Mouse (Mus musculus) left cerebral cortex, adult 2 months (tissue): Measurements from ENCODE around the gene Zfp991. TPM values are rescaled to one million over a fixed set of nuclear protein-coding genes. Genes with fewer than 3 reads are reported as not detected.
"Not testable (repeated sequence)": the region's sequence is repeated elsewhere in the genome, so short reads cannot be mapped to it uniquely, and the experiment has no call there.

Experiments used
- DNase-seq, 2 experiments: peaks; one replicate each; pipeline ENCODE4 v3.0.0; 2021 to 2022; ENCODE audit warnings: low spot score in 2 of 2, mixed read lengths in 1 of 2; ENCODE audit errors: extremely low spot score in 1 of 2
- H3K27ac ChIP-seq: fragments of 200-600 bp; 2 replicates; pipeline ENCODE4 v1.8.1; 2022
- H3K4me3 ChIP-seq: fragments of 200-600 bp; 2 replicates; pipeline ENCODE4 v1.8.1; 2022
- CTCF ChIP-seq: fragments of 200-600 bp; IDR thresholded peaks from 2 replicates; pipeline ENCODE4 v1.8.1; 2022; ENCODE audit warnings: antibody characterized with exemption, mild to moderate bottlenecking, moderate library complexity
- intact Hi-C: fragments of 180-260 bp; cut with DNase I; formaldehyde crosslinking; loops from one replicate; pipeline ENCODE4 v1.15.1; 2025
- long read RNA-seq, 2 experiments: library from polyadenylated mRNA; stranded (forward); transcript quantifications; one replicate each; pipeline ENCODE4 v2.0.0; 2021; ENCODE audit warnings: borderline mapping rate in 2 of 2
- total RNA-seq, 2 experiments: library from RNA; stranded (reverse); gene quantifications; 2 replicates each; pipeline ENCODE4 v1.2.3; 2021

Zfp991 gene
- 1 to 10 TPM; 7.8 to 8.2 TPM for total RNA-seq
- long read RNA-seq, experiment 1, partial matches to known transcripts, result 0 of 2 reads
- long read RNA-seq, experiment 1, other reads (novel, unspliced or antisense), result 1 of 2 reads
- long read RNA-seq, experiment 2, partial matches to known transcripts, result 0 of 2 reads
- long read RNA-seq, experiment 2, other reads (novel, unspliced or antisense), result 2 of 2 reads

DNA sequence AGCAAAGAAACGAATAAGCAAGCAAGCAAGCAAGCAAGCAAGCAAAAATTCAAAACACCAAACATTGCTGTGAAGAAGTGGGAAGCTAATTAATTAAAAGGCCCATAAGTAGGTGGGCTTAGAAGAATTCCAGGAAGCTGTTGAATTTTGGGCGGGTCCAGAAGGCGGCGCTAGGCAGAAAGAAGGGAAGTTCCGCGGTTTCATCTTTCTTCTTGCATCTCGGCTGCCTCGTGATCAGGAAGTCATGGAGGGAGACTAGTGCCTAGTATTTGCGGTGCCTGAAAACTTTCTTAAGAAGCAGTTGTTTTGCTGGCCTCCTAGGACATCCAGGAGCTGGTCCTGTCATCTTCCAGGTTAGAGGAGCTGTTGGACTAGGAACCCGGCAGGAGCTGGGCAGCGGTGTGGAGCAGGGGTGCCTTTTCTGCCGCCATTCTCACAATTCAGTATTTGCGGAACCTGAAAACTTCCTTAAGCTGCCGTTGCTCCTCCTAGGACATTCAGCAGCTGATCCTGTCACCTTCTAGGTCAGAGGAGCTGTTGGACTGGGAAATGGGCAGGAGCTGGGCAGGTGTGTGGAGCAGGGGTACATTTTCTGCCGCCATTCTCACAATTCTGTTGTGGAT lies at the start of gene Zfp991:
TSS of gene Zfp991 (plus strand) at position 202 of the 623 bp plus-strand sequence.
- H3K27ac ChIP-seq, intact Hi-C loops, DNase-seq: not testable (repeated sequence)
- 0 out of 2 replicates have a peak within 1 kb of the TSS, but pooled peaks have one; percentile 21 for H3K4me3 ChIP-seq

DNA sequence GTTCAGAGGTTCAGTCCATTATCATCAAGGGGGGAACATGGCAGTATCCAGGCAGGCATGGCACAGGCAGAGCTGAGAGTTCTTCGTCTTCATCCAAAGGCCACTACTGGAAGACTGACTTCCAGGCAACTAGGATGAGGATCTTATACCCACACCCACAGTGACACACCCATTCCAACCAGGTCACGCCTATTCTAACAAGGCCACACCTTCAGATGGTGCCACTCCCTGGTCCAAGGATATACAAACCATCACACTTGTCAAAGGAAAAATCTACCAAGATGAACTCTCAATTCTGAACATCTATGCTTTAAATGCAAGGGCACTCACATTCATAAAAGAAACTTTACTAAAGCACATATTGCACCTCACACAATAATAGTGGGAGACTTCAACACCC lies 36.2 kb upstream of the Zfp991 start:
- DNase-seq, H3K27ac ChIP-seq, H3K4me3 ChIP-seq, intact Hi-C loops: not testable (repeated sequence)

DNA sequence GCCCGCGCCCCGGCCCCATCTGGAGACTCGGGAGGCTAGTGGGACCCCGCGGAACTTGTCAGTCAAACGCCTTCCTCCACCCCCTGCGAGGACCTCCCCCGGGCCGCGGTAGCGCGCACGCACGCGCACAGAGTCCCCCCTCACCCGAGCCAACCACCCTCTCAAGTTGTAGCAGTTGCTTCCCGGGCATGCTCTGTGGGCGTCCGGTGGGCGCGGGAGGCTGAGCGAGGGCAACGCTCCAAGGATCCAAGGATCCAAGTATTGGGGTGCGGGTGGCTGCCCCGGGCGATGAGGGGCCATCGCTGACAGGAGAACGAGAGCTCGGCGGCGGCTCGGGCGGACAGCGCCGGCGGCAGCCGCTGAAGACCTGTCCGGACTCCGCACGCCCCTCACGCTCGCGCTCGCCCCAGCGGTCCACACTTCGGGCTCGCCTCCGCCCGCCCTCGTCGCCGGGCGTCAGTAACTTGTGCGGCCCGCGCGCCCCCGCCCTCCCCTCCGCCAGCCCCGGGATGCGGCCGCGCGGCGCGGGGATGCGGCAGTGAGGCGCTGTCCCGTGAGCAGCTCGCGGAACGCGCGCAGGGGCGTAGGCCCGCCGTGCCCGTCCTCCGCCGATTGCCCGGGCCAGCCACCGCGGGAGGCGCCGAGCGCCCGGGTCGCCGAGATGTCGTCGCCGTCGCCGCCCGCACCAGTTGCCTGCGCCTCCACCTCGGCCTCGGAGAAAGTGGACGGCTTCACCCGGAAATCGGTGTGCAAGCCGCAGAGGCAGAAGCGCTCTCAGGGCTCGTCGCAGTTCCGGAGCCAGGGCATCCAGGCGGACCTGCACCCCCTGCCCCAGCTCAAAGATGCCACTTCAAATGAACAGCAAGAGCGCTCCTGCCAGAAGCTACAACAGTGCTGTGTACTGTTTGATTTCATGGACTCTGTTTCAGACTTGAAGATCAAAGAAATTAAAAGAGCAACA lies 29.9 kb upstream of the Zfp991 start:
- intact Hi-C loops, result not testable (repeated sequence)

DNA sequence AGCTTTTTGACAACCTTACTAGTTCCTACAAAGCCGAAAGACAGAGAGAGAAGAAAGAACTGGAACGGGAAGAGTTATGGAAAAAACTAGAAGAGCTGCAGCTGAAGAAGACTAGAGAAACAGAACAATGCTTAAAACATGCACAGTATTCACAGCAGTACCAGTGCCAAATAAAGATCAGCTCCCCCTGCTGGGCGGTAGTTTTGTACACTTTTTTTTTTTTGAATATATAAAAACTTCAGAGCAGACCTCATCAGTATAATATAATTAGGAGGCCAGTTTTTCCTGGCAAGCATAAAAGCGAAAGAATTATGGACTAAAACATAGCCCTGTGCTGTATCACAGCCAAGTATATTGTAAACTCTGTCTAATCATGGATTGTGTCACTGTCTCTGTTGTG lies 28.0 kb upstream of the Zfp991 start:
- H3K27ac ChIP-seq, H3K4me3 ChIP-seq, intact Hi-C loops, DNase-seq: not testable (repeated sequence)
- peak; percentile 24 for TF ChIP-seq CTCF

More for the DNA sequence above, 29.9 kb upstream of the Zfp991 start:
- DNase-seq, result peak in 1 of 2 experiments; percentile 16
- peak overlapping the region; percentile 36 for H3K4me3 ChIP-seq
- not testable (repeated sequence) for H3K27ac ChIP-seq

DNA sequence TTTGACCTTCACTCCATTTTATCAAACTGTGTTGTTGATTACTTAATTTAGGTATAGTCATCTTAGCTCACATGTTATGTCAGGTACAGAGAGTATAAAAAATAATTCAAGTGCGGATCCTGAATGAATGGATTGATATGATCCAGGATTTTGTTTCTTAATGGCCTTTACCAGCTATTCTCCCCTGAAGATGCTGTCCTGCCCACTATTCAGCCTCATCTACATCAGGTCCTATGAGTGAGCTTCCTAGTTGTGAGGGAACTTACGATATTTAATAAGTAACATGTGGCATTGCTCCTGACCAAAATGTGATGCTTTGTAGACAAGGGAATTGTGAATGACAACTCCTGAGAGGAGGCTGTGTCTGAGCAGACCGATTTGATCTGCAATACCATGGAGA lies 14.0 kb upstream of the Zfp991 start:
- DNase-seq, H3K27ac ChIP-seq, intact Hi-C loops, H3K4me3 ChIP-seq: not testable (repeated sequence)

DNA sequence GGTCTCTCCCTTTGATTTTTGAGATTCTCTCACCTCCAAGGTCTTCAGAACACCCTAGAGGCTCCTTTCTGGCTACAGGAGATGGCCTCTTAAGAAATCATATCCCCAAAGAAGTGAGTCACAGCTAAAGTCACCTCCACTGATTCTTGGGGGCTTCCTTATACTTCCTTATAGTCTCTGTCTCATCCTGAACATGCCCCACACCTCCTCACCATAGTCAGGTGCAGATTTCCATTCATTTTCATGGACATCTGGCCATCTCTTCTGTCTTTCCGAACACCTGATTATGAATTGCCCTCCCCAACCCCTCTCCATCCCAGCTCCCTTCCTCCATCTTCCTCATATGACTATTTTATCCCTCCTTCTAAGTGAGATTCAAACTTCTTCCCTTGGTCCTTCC lies 9.6 kb upstream of the Zfp991 start:
- intact Hi-C loops, result loop anchor here (5.0 kb wide), 1 partner anchor 310 kb away; no protein-coding TSS in a partner anchor
- not testable (repeated sequence) for H3K27ac ChIP-seq, DNase-seq, H3K4me3 ChIP-seq

DNA sequence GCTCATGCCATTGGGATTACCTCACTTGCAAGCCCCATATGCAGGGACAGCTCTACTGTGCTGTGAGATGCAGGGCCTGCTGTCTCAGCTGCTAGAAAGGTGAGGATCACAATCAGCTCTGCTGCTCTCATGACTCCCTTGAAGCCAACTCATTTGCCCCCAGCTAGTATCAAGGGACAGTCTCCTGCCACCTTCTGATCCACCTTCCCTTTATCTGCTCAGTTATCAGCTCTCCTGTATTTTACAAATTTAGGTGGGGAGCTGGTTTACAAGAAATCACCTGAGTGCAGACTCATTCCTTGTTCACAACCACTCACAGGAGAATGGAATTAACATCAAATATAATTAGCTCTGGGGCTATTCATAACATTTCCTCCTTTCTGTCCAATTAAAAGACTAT lies 8.0 kb upstream of the Zfp991 start:
- not testable (repeated sequence) for DNase-seq, H3K27ac ChIP-seq, H3K4me3 ChIP-seq
- intact Hi-C loops, result loop anchor here (5.0 kb wide), 1 partner anchor 309 kb away; no protein-coding TSS in a partner anchor

DNA sequence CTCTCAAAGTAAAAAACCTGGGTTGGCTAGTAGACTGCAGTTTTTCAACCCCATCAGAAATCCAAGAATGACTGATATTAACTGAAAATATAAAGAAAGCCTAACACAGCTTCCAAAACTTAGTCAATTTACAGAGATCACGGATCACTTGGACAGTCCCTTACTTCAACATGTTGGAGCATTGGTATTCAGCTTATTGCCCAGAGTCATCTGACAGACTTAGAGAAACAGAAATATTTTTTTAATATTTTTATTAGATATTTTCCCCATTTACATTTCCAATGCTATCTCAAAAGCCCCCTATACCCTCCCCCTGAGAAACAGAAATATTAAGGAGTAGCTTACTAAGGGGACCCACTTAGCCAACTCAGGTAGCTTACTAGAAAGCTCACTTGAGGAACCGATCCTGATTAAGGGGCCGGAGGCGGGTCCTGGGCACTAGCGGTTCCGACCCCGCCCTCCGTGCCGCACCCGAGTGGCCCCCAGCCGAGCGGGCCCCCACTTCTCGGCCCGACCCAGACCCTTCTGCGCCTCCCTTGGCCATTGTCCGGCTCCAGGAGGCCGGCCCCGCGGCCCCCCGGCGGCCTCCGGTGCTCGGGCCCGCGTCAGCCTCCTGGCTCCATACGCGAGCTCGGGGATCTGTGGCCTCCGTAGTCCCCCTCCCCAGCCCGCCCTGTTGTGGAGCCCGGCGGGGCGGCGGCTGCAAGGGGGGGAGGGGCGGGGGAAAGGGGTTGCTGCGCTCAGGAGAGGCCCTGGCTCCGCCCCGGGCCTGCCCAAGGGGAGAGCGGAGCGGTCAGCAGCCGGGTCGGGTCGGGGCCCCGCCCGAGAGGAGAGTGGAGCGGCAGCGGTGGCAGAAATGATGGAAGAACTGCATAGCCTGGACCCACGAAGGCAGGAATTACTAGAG lies 7.2 kb upstream of the Zfp991 start:
- peak overlapping the region; percentile 49 for H3K4me3 ChIP-seq
- intact Hi-C loops, result loop anchor here (5.0 kb wide), 1 partner anchor 308 kb away; no protein-coding TSS in a partner anchor
- peak in 1 of 2 experiments; percentile 27 for DNase-seq

DNA sequence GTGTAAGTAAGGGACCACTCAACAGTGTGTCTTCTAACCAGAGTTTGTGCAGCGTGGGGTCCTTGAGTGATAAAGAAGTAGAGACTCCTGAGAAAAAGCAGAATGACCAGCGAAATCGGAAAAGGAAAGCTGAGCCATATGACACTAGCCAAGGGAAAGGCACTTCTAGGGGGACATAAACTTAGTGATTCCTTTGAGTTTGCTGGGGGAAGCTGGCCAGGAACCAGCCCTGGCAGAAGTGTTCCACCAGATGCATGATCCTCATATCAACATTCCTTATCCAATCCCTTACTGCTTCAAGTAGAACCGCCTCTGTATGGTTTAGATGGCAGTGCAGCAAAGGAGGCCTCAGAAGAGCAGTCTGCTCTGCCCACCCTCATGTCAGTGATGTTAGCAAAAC lies 6.5 kb upstream of the Zfp991 start:
- intact Hi-C loops, DNase-seq, H3K27ac ChIP-seq: not testable (repeated sequence)
- H3K4me3 ChIP-seq, result peak overlapping the region; percentile 49

More for the DNA sequence above, 7.2 kb upstream of the Zfp991 start:
- not testable (repeated sequence) for H3K27ac ChIP-seq

DNA sequence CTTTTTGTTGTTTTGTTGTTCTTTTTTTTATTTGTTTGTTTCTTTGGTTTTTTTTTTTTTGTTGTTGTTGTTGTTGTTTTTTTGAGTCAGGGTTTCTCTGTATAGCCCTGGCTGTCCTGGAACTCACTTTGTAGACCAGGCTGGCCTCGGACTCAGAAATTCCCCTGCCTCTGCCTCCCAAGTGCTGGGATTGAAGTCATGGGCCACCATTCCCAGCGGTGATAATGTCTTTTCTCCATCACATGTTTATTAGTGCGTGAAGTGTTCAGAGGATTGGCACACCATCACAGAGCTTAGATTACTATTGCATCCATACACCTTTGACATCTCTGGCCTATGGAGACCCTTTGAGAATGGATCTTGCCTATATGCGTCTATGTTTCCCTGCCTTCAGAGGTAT lies 6.0 kb upstream of the Zfp991 start:
- DNase-seq, result not testable (repeated sequence)

DNA sequence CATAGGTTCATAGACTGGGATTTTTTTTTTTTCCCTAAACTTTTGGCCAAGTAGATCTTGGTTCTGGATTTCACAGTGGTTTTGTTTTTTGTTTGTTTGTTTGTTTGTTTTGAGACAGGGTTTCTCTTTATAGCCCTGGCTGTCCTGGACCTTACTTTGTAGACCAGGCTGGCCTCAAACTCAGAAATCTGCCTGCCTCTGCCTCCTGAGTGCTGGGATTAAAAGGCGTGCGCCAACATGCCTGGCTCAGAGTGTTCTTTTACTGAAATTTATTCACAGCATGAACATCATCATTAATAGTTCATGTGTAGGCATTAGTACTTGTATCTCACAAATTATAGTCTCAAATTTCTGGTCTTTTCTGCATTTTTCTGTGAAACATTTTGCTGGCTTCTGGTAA lies 5.4 kb upstream of the Zfp991 start:
- H3K4me3 ChIP-seq, DNase-seq, intact Hi-C loops: not testable (repeated sequence)

More for the DNA sequence above, 6.0 kb upstream of the Zfp991 start:
- H3K27ac ChIP-seq, H3K4me3 ChIP-seq, intact Hi-C loops: not testable (repeated sequence)

DNA sequence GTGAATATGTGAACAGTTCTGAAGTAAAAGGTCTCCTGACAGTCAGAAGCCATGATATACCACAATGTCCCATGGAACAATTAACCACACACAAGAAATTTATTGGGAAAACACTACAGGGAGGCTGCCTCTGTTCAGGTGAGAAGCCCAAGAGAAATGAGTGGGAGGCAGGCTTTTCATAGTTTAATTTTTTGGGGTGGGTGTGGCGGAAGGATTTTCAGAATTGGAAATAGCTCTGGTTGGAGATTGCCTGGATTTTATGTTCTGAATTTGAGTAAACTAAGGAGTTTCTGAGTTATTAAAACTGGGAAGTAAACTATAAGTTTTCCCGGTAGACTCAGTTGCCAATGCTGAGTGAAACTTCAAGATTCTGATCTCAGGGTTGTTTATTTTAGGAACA lies 4.7 kb upstream of the Zfp991 start:
- intact Hi-C loops, H3K4me3 ChIP-seq, H3K27ac ChIP-seq, DNase-seq: not testable (repeated sequence)

More for the DNA sequence above, 5.4 kb upstream of the Zfp991 start:
- not testable (repeated sequence) for H3K27ac ChIP-seq

DNA sequence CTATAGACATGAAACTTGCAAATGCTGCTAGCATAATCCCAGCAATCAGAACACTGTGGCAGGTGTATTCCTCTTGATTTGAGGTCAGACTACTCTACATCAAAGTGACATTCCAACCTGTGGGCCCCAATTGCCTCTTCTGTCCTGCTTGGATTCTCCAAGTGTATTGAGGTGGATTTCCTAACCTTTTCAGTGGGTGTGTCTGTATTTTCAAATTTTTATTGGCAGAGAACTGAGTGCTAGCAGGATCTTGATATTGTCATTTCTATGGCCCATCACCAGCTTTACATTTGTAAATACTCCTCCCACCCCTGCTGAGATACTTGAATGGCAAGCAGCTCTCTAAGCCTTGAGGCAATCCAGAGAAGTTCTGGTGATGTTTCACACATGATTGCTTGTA lies 3.7 kb upstream of the Zfp991 start:
- H3K4me3 ChIP-seq, intact Hi-C loops, DNase-seq, H3K27ac ChIP-seq: not testable (repeated sequence)

DNA sequence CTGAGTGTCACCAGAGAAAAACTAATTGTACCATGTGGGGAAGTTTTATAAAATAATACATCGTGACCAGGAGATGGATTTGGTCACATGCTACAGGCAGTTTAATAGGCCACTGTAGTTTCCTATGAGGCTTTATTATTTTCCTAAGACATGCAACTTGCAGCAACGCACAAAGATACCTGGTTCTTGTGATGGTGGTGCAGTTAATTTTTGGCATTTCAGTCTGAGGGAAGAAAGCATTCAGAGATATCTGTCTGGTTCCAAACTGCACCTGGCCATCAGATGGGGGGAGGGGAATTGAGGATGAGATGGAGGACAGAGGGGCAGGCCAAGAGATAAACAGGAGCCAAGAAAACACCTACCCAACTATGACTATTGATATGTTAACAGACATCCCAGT lies 1.8 kb downstream of the Zfp991 start:
- DNase-seq, H3K27ac ChIP-seq, intact Hi-C loops, H3K4me3 ChIP-seq: not testable (repeated sequence)

DNA sequence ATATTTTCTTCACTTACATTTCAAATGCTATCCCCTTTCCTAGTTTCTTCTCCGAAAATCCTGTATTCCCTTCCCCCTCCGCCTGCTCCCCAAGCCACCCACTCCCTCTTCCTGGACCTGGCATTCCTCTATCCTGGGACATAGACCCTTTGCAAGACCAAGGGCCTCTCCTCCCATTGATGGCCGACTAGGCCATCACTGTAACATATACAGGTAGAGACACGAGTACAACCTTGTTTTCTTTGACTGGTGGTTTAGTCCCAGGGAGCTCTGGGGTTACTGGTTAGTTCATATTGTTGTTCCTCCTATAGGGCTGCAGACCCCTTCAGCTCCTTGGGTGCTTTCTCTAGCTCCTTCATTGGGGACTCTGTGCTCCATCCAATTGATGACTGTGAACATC lies 9.9 kb downstream of the Zfp991 start:
- H3K4me3 ChIP-seq, intact Hi-C loops, DNase-seq, H3K27ac ChIP-seq: not testable (repeated sequence)

DNA sequence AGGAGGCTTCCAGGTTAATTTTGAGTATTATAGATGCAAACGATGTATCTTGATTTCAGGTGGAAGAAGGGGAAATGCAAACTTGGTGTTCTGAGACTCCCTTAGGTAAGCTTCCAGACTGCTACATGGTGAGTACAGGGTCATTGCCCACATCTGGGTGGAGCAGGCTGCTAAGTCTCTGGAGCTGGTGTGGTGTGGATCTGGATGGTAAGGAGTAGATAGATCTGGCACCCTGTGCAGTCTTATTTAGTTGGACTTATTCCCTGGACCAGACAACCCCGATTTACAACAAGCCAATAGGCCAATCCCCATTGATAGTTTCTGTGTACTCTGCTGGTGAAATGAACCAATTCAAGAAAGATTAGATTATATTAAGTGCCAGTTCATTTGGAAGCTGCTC lies 33.4 kb downstream of the Zfp991 start:
- intact Hi-C loops, H3K4me3 ChIP-seq, H3K27ac ChIP-seq, DNase-seq: not testable (repeated sequence)
